Mouse (Mus musculus) small intestine, adult 2 months (tissue): Measurements from ENCODE around the gene Xpnpep3.

Experiments
- CTCF ChIP-seq: fragments of 200-500 bp; IDR thresholded peaks from 2 replicates; pipeline ENCODE4 v1.5.1; 2012; ENCODE audit warnings: low read depth, mild to moderate bottlenecking, control low read depth, inconsistent platforms, low read length, moderate library complexity, mixed read lengths; ENCODE audit not compliant: insufficient replicate concordance, insufficient read length; ENCODE audit errors: extremely low read depth
- POLR2A ChIP-seq: fragments of 200-500 bp; IDR thresholded peaks from 2 replicates; pipeline ENCODE4 v1.6.1; 2012; ENCODE audit warnings: low read depth, mild to moderate bottlenecking, control low read depth, inconsistent platforms, low read length, moderate library complexity

- TF ChIP-seq POLR2A (no peak), CTCF (no peak)
Observed at GRCm38 (mm10) chr15:81472256-81472655, 72.3 kb downstream of the Xpnpep3 start.
